Mouse (Mus musculus) liver, embryonic 11.5 days (tissue): ENCODE measurements around the gene Chchd10. TPM values are rescaled to one million over a fixed set of nuclear protein-coding genes. Genes with fewer than 3 reads are reported as not detected.
"Not testable (repeated sequence)": the region's sequence is repeated elsewhere in the genome, so short reads cannot be mapped to it uniquely, and the experiment has no call there.

ENCODE experiments used
- ATAC-seq: fragments of 200-750 bp; cut with Nextera tagmentation; replicated peaks from 2 replicates; pipeline ENCODE4 v1.8.0; 2017; ENCODE audit warnings: moderate number of reproducible peaks, mild to moderate bottlenecking, moderate TSS enrichment, moderate library complexity; ENCODE audit not compliant: low FRiP score
- DNase-seq: peaks from one replicate; pipeline ENCODE4 v3.0.0-alpha.2; 2017; ENCODE audit warnings: low spot score
- H3K27ac ChIP-seq: fragments of 300-500 bp; sonication (generic); 2 replicates; pipeline ENCODE4 v1.5.1; 2014; ENCODE audit warnings: mild to moderate bottlenecking, low read depth, low read length, control low read depth
- H3K27me3 ChIP-seq: fragments of 300-500 bp; sonication (generic); replicated peaks from 2 replicates; pipeline ENCODE4 v1.6.1; 2014; ENCODE audit warnings: low read length, mixed read lengths; ENCODE audit not compliant: control insufficient read depth, insufficient read depth
- H3K36me3 ChIP-seq: fragments of 300-500 bp; sonication (generic); 2 replicates; pipeline ENCODE4 v1.6.1; 2014; ENCODE audit warnings: mild to moderate bottlenecking, low read length, moderate library complexity, mixed read lengths; ENCODE audit not compliant: control insufficient read depth, insufficient read depth
- H3K4me1 ChIP-seq: fragments of 300-500 bp; sonication (generic); replicated peaks from 2 replicates; pipeline ENCODE4 v1.6.1; 2014; ENCODE audit warnings: low read length, mixed read lengths; ENCODE audit not compliant: control insufficient read depth, insufficient read depth
- H3K4me2 ChIP-seq: fragments of 300-500 bp; sonication (generic); 2 replicates; pipeline ENCODE4 v1.6.1; 2014; ENCODE audit warnings: mild to moderate bottlenecking, control low read depth, moderate library complexity
- H3K4me3 ChIP-seq: fragments of 300-500 bp; sonication (generic); 2 replicates; pipeline ENCODE4 v1.5.1; 2014; ENCODE audit warnings: low read depth, low read length, control low read depth
- H3K9ac ChIP-seq: fragments of 300-500 bp; sonication (generic); 2 replicates; pipeline ENCODE4 v1.6.1; 2014; ENCODE audit warnings: low read depth, low read length, control low read depth
- H3K9me3 ChIP-seq: fragments of 300-500 bp; sonication (generic); 2 replicates; pipeline ENCODE4 v1.6.1; 2016; ENCODE audit warnings: low read length, inconsistent platforms, mixed read lengths; ENCODE audit not compliant: control insufficient read depth
- WGBS: fragments of 180-500 bp; shearing (Covaris S2); extraction: QIAGEN DNeasy Blood & Tissue Kit; methylation state at CpG from one replicate; pipeline ENCODE4 v1.1.7; 2014; 5-methylcytosine and 5-hydroxymethylcytosine counted together
- polyA plus RNA-seq: library from polyadenylated mRNA; unstranded; fragments of >200 nt; fragmentation: Nextera tagmentation; extraction: Ambion mirVana; gene quantifications from 2 replicates; pipeline ENCODE4 v1.2.1, GENCODE M21; 2014

Gene Chchd10
- polyA plus RNA-seq = 103 and 113 TPM in 2 replicates

GRCm38 (mm10) chr10:75932891-75933290 lies at the start of gene Chchd10:
Chchd10 (plus strand) TSS chr10:75933130.
- H3K27ac ChIP-seq = no peak within 1 kb of the TSS
- DNase-seq = no peak
- peak within 1 kb of the TSS; percentile 50 for H3K4me3 ChIP-seq
- peak within 1 kb of the TSS; percentile 74 for H3K9ac ChIP-seq
- no peaks in the 10 kb centered on the region for H3K36me3 ChIP-seq
- no peaks in the 10 kb centered on the region for H3K9me3 ChIP-seq
- peaks cover 36% of the 10 kb centered on the region for H3K4me1 ChIP-seq
- peaks cover 42% of the 10 kb centered on the region for H3K27me3 ChIP-seq
- peak within 1 kb of the TSS; percentile 95 for H3K4me2 ChIP-seq
- no peak for ATAC-seq
- WGBS = 44% methylated on average over 6 of the region's 6 CpGs

- Histone ChIP-seq H3K4me1 (no peaks in the 10 kb centered on the region), H3K27ac (peak overlapping the region; percentile 55), H3K36me3 (no peaks in the 10 kb centered on the region), H3K9me3 (no peaks in the 10 kb centered on the region), H3K4me3 (peak overlapping the region; percentile 17; the same call in 1 of the 2 replicates), H3K9ac (no peak overlapping the region), H3K4me2 (peak overlapping the region; percentile 50), H3K27me3 (peaks cover 4% of the 10 kb centered on the region; the same call in 1 of the 2 replicates)
- WGBS = under 1% methylated on average over 10 of the region's 10 CpGs
- DNase-seq = no peak
- peak; percentile 55 for ATAC-seq
These were observed 49.7 kb upstream of the Chchd10 start for GRCm38 (mm10) chr10:75883232-75883552.

GRCm38 (mm10) chr10:75884742-75885141 lies 48.2 kb upstream of the Chchd10 start:
- Histone ChIP-seq H3K9me3 (no peaks in the 10 kb centered on the region), H3K36me3 (no peaks in the 10 kb centered on the region), H3K4me1 (no peaks in the 10 kb centered on the region), H3K9ac (no peak overlapping the region), H3K27ac (no peak overlapping the region), H3K4me3 (no peak overlapping the region), H3K27me3 (peaks cover 4% of the 10 kb centered on the region; the same call in 1 of the 2 replicates), H3K4me2 (no peak overlapping the region)
- 87% methylated on average over 8 of the region's 8 CpGs for WGBS
- no peak for ATAC-seq
- DNase-seq = no peak

DNA sequence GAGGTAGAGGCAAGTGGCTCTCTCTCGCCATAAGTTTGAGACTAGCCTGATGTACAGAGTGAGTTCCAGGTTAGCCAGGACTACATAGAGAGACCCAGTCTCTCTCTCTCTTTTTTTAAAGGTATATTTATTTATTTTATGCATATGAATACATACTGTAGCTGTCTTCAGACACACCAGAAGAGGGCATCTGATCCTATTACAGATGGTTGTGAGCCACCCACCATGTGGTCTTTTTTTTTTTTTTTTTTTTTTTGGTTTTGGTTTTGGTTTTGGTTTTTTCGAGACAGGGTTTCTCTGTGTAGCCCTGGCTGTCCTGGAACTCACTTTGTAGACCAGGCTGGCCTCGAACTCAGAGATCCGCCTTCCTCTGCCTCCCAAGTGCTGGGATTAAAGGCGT lies 45.4 kb upstream of the Chchd10 start:
- not testable (repeated sequence) for H3K9me3 ChIP-seq, ATAC-seq, H3K9ac ChIP-seq, H3K4me3 ChIP-seq, DNase-seq, H3K36me3 ChIP-seq, H3K4me1 ChIP-seq, H3K4me2 ChIP-seq, H3K27me3 ChIP-seq, H3K27ac ChIP-seq
- 81% methylated on average over 5 of the region's 5 CpGs for WGBS

GRCm38 (mm10) chr10:75889406-75890153 lies 43.4 kb upstream of the Chchd10 start:
- H3K36me3 ChIP-seq = peaks cover 4% of the 10 kb centered on the region; the same call in 1 of the 2 replicates
- H3K27ac ChIP-seq = no peak overlapping the region
- no peak overlapping the region for H3K4me3 ChIP-seq
- WGBS = 51% methylated on average over 8 of the region's 8 CpGs
- H3K27me3 ChIP-seq = no peaks in the 10 kb centered on the region
- DNase-seq = no peak
- no peak for ATAC-seq
- H3K4me1 ChIP-seq = peaks cover 12% of the 10 kb centered on the region
- no peaks in the 10 kb centered on the region for H3K9me3 ChIP-seq
- H3K4me2 ChIP-seq = no peak overlapping the region
- no peak overlapping the region for H3K9ac ChIP-seq

- H3K4me2 ChIP-seq = peak within 1 kb of the TSS; percentile 86
- H3K36me3 ChIP-seq = peaks cover 24% of the 10 kb centered on the region
- peak within 1 kb of the TSS; percentile 42 for H3K9ac ChIP-seq
- no peaks in the 10 kb centered on the region for H3K27me3 ChIP-seq
- peak; percentile 98 for ATAC-seq
- peak; percentile 89 for DNase-seq
- H3K9me3 ChIP-seq = no peaks in the 10 kb centered on the region
- H3K27ac ChIP-seq = no peak within 1 kb of the TSS
- peak within 1 kb of the TSS; percentile 44 for H3K4me3 ChIP-seq
- peaks cover 12% of the 10 kb centered on the region for H3K4me1 ChIP-seq
- 3% methylated on average over 49 of the region's 51 CpGs for WGBS
These were observed 39.7 kb upstream of the Chchd10 start, which contains the start of gene Derl3 for GRCm38 (mm10) chr10:75893089-75893750. Derl3 (plus strand) TSS chr10:75893413.

DNA sequence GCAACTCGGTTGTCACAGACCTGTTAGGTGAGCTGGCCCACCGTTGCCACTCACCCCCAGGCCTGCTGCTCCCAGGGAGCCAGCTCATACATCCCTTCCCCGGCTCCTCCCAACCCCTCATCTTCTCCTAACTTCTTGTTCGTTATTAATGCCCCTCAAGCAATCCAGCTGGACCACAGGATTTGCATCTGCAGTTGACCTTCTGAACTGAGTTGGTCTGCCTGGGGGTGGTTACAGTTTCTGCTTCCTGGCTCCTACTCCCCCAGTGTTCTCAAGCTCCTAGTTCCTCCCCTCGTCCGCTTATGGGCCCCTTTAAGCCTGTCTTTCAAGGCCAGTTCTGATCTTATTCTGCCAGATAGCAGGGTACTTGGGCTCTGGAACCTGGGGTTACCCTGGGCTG lies 38.3 kb upstream of the Chchd10 start:
- Histone ChIP-seq H3K36me3 (peaks cover 30% of the 10 kb centered on the region), H3K4me1 (peaks cover 12% of the 10 kb centered on the region)

DNA sequence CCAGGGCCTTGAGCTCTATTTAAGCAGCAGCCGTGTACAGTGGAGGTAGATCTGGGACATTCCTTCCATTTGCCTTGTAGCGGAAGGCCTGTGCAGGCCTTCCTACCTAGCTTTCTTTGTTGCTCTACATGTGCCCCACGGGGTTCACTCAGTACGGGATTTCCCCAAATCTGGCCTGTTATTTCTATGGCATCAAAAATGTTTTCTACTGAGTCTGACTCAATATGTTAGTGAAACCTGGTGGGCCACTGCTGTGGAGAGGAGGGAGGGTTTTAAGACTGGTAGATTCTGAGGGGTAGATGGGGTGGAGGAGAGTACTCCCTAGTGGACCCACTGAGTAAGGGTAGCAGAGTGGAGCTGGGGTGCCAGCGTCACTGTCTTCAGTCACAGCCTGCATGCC lies 37.2 kb upstream of the Chchd10 start:
- Histone ChIP-seq H3K4me3 (no peak overlapping the region), H3K27ac (no peak overlapping the region), H3K9ac (no peak overlapping the region), H3K4me2 (no peak overlapping the region), H3K4me1 (peaks cover 12% of the 10 kb centered on the region), H3K36me3 (peaks cover 33% of the 10 kb centered on the region), H3K9me3 (no peaks in the 10 kb centered on the region), H3K27me3 (no peaks in the 10 kb centered on the region)
- WGBS = 93% methylated on average over 5 of the region's 5 CpGs
- DNase-seq (no peak), ATAC-seq (no peak)

More for the DNA sequence above, 38.3 kb upstream of the Chchd10 start:
- 76% methylated on average over 6 of the region's 6 CpGs for WGBS
- ATAC-seq (no peak), DNase-seq (no peak)
- Histone ChIP-seq H3K27me3 (no peaks in the 10 kb centered on the region), H3K27ac (no peak overlapping the region), H3K4me3 (no peak overlapping the region), H3K9me3 (no peaks in the 10 kb centered on the region), H3K4me2 (no peak overlapping the region), H3K9ac (no peak overlapping the region)
